Mouse (Mus musculus) brain, embryonic 14.5 days (tissue): ENCODE measurements at regions not wholly inside any gene's neighbourhood (a gene's known extent, or its start where the extent isn't known, plus 50 kb on each side); places are given as distances from the start of the nearest gene placed in this dataset.

ENCODE experiments used
- CTCF ChIP-seq: fragments of 200-500 bp; IDR thresholded peaks from 2 replicates; pipeline ENCODE4 v1.5.1; 2012; ENCODE audit warnings: inconsistent platforms, mild to moderate bottlenecking, moderate library complexity, borderline replicate concordance; ENCODE audit not compliant: insufficient read depth, insufficient read length; ENCODE audit errors: extremely low read depth
- POLR2A ChIP-seq: fragments of 200-500 bp; IDR thresholded peaks from 2 replicates; pipeline ENCODE4 v1.6.1; 2012; ENCODE audit warnings: mild to moderate bottlenecking, inconsistent platforms, borderline replicate concordance; ENCODE audit not compliant: poor library complexity, insufficient read depth, insufficient read length, severe bottlenecking; ENCODE audit errors: extremely low read depth

- TF ChIP-seq POLR2A, result no peak
- no peak for TF ChIP-seq CTCF
Observed at GRCm38 (mm10) chr5:112627305-112627704, 50.3 kb upstream of the Sez6l start.
